Mouse (Mus musculus) granulocyte monocyte progenitor cell, adult 5-6 weeks (primary cell): ENCODE data around the gene 4930402H24Rik. TPM values are rescaled to one million over a fixed set of nuclear protein-coding genes. Genes with fewer than 3 reads are reported as not detected.

Experiments
- ATAC-seq: replicated peaks from 2 replicates; pipeline ENCODE4 v1.8.0; 2016; ENCODE audit warnings: mild to moderate bottlenecking, moderate TSS enrichment, inconsistent platforms; ENCODE audit not compliant: poor library complexity, severe bottlenecking
- total RNA-seq, 2 experiments: library from RNA; stranded (forward) in 1 of 2; stranded (reverse) in 1 of 2; fragments of 200-712, 200-1000 nt in 1 of 2; fragments of >200 nt in 1 of 2; fragmentation: Nextera tagmentation in 1 of 2; gene quantifications; 2 replicates each; pipeline ENCODE4 v1.2.3; 2014 to 2017

4930402H24Rik gene
- total RNA-seq, 2 experiments from 2014 or later = 5.3 to 10.5 TPM

GRCm38 (mm10) chr2:130750449-130750848 is 155.8 kb downstream of the 4930402H24Rik start:
- ATAC-seq = peak; percentile 97

- ATAC-seq = no peak
Measured at GRCm38 (mm10) chr2:130749708-130750107, 156.5 kb downstream of the 4930402H24Rik start.

- ATAC-seq = no peak
Measured at GRCm38 (mm10) chr2:130743576-130743975, 162.6 kb downstream of the 4930402H24Rik start.

GRCm38 (mm10) chr2:130740096-130740495 is 166.1 kb downstream of the 4930402H24Rik start:
- no peak for ATAC-seq

DNA sequence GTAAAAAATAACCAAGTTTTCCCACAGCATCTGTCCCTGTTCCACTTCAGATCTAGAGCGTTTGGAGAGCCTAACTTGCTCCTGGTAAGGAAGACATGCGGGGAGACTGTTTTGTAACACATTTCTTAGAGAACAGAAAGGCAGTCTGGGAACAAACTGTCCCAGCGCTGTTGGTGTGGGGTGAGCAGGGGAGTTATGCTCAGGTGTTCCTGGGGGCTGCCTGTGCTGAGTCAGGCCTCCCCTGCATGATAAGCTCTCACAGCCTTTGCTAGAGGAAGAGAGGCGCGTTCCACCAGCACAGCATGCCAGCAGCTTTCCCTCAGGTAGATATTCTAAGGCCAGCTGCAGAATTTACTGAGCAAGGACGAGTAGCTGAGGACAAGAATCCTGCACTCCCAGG is 168.2 kb downstream of the 4930402H24Rik start:
- ATAC-seq = no peak

GRCm38 (mm10) chr2:130735281-130735680 is 170.9 kb downstream of the 4930402H24Rik start:
- ATAC-seq = no peak

DNA sequence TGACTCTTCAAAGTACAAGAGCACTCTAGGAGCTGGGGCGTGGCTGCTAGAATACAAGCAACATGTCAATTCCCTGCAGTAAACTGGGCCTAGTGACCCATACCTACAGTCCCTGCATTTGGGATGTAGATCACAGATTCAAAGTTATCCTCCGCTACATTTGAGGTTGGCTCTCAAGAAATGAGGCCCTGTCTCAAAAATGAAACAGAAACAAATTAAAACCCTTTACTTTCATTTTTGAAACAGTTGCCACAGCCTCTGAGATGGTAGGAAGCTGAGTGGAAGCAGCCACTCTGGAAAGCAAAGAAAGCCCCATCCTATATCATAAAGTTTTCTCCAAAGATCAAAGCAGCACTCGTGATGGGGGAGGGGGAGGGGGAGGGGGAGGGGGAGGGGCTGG is 172.8 kb downstream of the 4930402H24Rik start:
- no peak for ATAC-seq

DNA sequence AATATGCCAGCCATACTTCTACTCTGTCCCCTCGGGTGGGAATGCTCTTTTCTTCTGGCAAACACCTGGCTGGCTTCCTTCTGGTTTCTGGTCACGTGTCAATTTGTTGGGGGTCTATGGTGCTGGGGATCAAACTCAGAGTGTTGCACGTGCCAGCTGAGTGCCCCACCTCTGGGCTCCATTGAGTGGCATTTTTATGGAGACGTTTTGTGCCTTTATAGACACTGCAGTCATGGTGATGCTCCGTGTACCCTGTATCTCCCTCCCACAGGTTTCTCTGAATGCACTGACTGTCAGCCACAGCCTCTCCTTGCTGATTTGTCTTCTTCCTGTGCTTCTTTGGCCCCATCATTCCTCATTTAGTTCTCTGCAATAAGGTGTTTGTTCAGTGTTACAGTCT is 174.4 kb downstream of the 4930402H24Rik start:
- no peak for ATAC-seq

DNA sequence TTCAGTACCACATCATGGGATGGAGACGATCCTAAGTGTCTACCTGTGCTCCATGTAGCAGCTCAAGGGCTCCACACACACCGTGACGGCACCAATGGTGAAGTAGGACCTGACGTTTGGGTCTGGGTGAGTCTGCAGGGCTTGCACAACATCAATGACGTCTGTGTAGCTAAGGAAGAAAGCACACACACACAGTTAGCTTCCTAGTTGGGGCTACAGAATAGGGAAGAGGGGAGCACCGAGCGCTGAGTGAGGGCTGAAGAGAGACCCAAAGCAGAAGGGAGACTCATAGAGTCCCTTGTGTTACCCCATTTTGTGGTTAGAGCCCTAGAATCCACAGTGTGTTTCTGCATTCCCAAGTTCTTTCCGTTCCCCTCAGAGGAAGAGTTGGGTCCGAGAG is 175.5 kb downstream of the 4930402H24Rik start:
- peak; percentile 98 for ATAC-seq

GRCm38 (mm10) chr2:130728906-130729585 is 177.2 kb downstream of the 4930402H24Rik start:
- ATAC-seq = no peak

GRCm38 (mm10) chr2:130727752-130728151 is 178.5 kb downstream of the 4930402H24Rik start:
- ATAC-seq = no peak

- ATAC-seq = no peak
Measured at GRCm38 (mm10) chr2:130724369-130724768, 181.8 kb downstream of the 4930402H24Rik start.

GRCm38 (mm10) chr2:130717951-130718350 is 188.3 kb downstream of the 4930402H24Rik start:
- ATAC-seq = no peak

GRCm38 (mm10) chr2:130707057-130707456 is 199.1 kb downstream of the 4930402H24Rik start:
- peak; percentile 80 for ATAC-seq

DNA sequence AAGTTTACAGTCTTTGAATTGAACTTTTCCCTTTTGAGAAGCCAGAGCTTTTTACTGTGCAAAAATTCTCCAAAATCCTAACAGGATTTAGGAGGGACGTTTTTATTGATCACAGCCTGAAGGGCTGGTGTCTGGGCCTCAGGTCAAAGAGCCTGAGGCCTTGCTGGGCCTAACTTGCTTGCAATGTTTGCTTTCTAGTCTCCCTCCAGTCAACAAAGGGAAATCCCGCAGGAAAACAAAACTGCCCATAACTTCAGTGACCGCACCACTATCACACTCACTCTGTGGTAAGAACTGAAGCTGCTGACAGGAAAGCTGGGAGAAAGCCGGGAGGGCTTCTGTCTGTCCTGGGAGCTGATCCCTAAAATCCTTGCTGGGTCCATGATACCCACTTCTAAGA is 199.6 kb downstream of the 4930402H24Rik start:
- no peak for ATAC-seq

DNA sequence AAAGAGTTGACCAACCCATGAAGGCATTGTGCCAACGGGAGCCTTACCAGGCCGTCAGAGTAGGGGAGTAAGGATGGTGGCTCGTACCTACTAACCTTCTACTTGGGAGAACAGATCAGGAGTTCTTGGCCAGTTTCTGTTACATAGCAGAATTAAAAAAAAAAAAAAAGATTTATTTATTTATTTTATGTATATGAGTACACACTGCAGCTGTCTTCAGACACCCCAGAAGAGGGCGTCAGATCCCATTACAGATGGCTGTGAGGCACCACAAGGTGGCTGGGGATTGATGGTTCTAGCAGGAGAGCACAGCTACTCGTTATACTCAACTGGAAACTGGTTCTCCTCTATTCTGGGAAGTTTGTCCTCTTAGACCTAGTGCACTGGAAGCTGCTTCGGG is 201.0 kb downstream of the 4930402H24Rik start:
- no peak for ATAC-seq

- no peak for ATAC-seq
Measured at GRCm38 (mm10) chr2:130704040-130705001, 201.9 kb downstream of the 4930402H24Rik start.

GRCm38 (mm10) chr2:130697821-130698266 is 208.4 kb downstream of the 4930402H24Rik start:
- no peak for ATAC-seq

- ATAC-seq = peak; percentile 89
Measured at GRCm38 (mm10) chr2:130697153-130697810, 208.9 kb downstream of the 4930402H24Rik start, which contains the start of gene Slc4a11. Gene Slc4a11 (minus strand): TSS chr2:130697519.

GRCm38 (mm10) chr2:130696700-130697152 is 209.5 kb downstream of the 4930402H24Rik start:
- peak; percentile 18 for ATAC-seq
